Mouse (Mus musculus) inflammation-experienced regulatory T-cells, adult 6 months (primary cell): ENCODE data around the gene Samd7. TPM values are rescaled to one million over a fixed set of nuclear protein-coding genes. Genes with fewer than 3 reads are reported as not detected.
A peak's percentile ranks its signal among the peaks of the same experiment; 100 is the strongest.

Experiments used
- ATAC-seq: one replicate; pipeline ENCODE4 v1.8.0; 2017
- polyA plus RNA-seq, 3 experiments: library from polyadenylated mRNA; unstranded; fragments of 100-300 nt; shearing (Covaris generic); gene quantifications; one replicate each; pipeline ENCODE4 v1.2.1; 2017

The Samd7 gene
- polyA plus RNA-seq, 3 experiments from 2014 or later = not detected

DNA sequence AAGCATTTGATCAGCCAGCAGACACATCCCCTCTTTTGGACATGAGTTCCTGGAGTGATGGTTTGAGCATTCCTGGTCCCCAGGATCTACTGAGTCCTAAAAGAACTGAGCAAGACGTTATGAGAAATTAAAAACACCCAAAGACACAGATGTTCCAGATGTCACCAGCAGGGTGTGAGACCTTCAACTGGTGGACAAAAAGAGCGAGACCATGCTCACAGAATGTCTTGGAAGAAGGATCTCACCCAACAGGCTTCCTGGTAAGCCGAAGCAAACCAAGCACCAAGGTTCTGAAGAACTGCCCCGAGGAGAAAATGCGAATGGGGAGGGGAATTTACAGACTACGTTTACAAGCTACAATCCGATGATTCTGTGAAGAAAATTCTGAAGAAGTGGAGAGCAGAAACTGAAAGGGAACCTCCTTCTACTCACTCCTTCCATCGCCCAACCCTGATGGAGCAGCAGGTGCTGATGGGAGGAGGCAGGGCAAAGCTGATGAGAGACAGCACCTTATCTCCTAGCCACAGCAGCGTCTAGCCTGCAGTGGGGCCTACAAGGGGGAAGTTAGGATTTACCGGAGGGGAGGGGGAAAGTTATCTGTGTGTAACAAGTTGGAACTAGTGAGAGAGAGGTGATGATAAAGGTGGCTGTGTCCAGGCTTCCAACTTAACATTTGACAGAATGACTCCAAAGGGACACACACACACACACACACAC, 19.4 kb downstream of the Samd7 start:
- peak; percentile 70 for ATAC-seq

GRCm38 (mm10) chr3:30766177-30766576, 20.1 kb downstream of the Samd7 start:
- ATAC-seq = no peak

GRCm38 (mm10) chr3:30767271-30767670, 21.2 kb downstream of the Samd7 start:
- no peak for ATAC-seq

GRCm38 (mm10) chr3:30769755-30770515, 23.8 kb downstream of the Samd7 start:
- ATAC-seq = no peak

- ATAC-seq = no peak
These were observed 25.5 kb downstream of the Samd7 start for GRCm38 (mm10) chr3:30771560-30771959.

GRCm38 (mm10) chr3:30772631-30773030, 26.5 kb downstream of the Samd7 start:
- ATAC-seq = no peak

GRCm38 (mm10) chr3:30774677-30775076, 28.6 kb downstream of the Samd7 start:
- no peak for ATAC-seq

DNA sequence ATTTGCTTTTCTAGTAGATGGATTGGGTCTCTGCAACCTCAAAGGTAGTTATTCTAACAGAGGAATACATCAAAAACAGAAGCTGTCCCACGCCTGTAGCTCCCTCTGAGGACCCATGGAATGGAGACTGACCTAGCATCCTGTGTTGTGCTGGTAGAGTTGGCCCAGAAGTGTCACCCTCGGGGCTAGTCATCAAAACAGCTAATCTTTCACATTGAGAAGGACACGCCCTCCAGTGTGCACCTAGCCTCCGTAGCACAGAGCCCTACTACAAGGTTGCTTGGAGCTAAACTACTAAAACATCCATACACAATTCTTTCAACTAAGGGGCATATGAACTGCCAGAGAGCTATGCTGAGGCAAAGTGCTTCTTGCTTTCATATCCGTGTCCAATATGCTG, 31.9 kb downstream of the Samd7 start:
- no peak for ATAC-seq

DNA sequence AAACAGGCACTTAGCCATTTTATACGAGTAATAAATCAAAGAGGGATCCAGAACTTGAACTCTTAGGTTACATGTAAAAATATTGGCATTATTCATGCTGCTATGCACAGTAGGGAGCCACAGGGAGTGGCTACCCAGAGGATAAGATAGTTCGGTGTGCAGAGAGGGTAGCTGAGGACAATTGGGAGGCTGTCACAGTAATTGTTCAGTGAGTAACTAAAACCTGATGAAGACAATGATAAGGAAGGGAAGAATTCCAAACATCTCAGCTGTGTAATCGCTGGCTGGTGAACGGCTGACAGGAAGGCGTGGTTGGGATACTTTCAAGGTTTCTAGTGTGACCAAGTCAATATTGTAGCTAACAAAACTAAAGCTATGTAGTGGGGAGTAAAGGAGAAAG, 42.4 kb downstream of the Samd7 start:
- ATAC-seq = no peak

DNA sequence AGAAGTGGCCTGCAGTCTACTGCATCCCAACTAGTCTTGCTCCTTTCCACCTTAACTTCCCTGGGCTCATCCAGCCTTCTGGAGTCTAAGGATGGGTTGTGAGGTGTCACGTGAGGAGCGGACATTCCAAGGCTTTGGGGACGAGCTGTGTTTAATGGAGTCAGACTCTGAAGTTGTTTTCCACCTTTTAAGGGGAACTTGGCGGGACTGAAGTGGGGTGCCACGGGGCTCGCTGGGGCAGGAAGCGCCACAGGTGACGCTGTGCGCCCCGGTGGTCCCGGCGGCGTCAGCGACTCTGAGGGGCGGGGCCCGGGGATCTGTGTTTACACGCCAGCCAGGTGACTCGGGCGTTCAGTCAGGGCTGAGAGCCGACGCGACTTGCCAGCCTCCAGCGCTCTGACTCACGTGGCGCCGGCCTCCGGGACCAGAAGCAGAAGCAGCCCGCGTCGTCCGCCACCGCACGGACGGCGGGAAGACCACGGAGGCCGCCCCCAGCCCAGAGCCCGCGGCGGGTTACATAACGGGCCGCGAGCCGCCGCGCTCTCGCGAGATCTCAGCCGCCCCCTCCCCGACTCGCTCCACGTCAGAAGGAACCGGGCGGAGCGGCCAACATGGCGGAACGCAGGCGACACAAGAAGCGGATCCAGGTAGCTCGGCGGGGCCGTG, 46.8 kb downstream of the Samd7 start, which contains the start of gene Sec62:
TSS of gene Sec62 (plus strand) at position 139 of the 666 bp plus-strand sequence.
- peak; percentile 91 for ATAC-seq

DNA sequence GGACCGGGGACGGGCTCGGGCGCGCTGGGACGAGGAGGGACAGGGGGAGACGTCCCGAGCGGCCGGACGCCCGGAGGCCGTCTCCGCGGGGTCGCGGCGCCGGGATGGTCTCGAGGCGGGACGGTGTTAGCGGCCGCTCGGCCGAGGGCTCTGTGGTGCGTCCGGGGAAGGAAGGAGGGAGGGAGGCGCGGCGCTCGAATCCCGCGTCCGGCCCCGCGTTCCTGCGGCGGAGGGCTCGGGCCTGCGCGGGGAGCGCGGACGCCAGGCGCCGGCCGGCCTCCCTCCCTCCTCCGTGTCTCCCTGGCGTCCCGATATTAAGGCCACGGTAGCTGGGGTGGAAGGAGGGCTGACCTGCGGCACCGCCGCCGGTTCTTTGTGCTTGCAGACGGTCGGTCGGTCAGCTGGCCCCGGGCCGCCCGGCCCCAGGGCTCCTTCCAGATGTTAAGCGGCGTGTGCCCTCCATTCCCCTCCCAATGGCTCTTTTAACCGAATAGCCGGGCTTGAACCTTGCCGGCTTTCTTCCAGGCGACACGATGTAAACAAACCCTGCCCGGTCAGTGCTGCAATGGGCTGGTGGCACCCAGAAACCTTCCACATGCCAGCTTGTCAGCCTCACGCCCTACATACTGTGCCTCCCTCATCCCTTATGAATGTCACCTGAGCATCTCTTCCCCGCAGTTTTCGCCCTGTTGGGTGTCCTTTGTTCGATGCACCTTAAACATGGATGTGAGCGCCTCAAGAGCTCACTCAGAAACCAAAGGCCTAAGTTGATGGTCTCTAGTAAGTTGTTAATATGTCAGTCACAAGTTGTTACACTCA, 47.5 kb downstream of the Samd7 start:
- peak; percentile 47 for ATAC-seq

DNA sequence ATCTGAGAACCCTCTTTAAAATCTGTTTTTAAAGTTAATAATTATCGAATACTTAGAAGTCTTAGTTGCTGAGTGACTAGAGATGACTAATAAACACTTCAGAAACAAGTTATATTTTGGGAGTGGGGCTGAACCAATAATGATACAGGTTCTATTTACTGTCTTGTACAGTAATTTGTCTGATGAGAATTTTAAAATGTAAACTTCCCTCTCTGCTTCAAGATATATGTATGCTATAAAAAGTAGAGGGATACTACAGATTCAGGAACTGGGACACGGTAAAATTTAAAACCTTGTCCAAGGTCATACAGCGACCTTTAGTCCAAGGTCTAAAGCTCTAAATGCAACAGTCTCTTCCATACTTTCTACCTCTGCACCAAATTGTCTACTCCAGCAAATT, 56.1 kb downstream of the Samd7 start:
- no peak for ATAC-seq

DNA sequence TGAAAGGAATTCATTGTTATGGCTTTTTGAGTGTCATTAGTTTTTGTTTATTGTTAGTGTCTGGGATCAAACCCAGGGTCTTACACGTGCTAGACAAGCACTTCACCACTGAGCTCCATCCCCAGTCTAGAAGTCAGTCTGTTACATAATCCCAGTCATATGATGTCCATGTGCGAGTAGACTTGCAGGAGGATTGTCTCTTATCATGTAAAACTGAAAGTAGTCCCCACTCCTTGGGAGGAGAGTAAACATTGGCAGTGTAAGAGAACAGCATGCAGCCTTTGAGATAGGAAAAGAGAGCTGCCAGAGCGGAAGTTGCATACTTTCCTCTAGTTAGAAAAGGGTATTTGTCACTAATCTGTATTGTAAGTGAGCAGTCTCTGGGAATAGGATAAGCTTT, 66.8 kb downstream of the Samd7 start:
- ATAC-seq = no peak

Other genes with a start within 250 kb of the Samd7 start
- gene Mecom, start 198.3 kb upstream of the Samd7 start, polyA plus RNA-seq = not detected
- gene Actrt3, start 146.4 kb upstream of the Samd7 start, polyA plus RNA-seq = under 1 TPM; 0.23 to 0.58 (median 0.24) TPM
- 10 to 100 TPM; 34.9 to 43.8 (median 36.9) TPM for gene Mynn, start 144.2 kb upstream of the Samd7 start, polyA plus RNA-seq
- gene Lrriq4, start 101.8 kb upstream of the Samd7 start, polyA plus RNA-seq = not detected
- under 1 TPM in 2 of 3 experiments, not detected in 1; 0.42 to 0.44 TPM for gene Lrrc34, start 98.4 kb upstream of the Samd7 start, polyA plus RNA-seq
- under 1 TPM in 1 of 3 experiments, not detected in 2; 0.09 TPM for gene Lrrc31, start 46.5 kb upstream of the Samd7 start, polyA plus RNA-seq
- gene Sec62, start 46.6 kb downstream of the Samd7 start, polyA plus RNA-seq = 100 to 1,000 TPM in 1 of 3 experiments, 10 to 100 TPM in 2; 62.0 to 106 (median 82.2) TPM
- gene Gpr160, start 109.7 kb downstream of the Samd7 start, polyA plus RNA-seq = 1 to 10 TPM; 2.4 to 8.7 (median 3.9) TPM
- 10 to 100 TPM; 33.9 to 61.5 (median 43.2) TPM for gene Phc3, start 223.1 kb downstream of the Samd7 start, polyA plus RNA-seq
- 1 to 10 TPM; 1.5 to 2.5 (median 1.8) TPM for gene Prkci, start 249.5 kb downstream of the Samd7 start, polyA plus RNA-seq